Mouse (Mus musculus) kidney, postnatal 0 days (tissue): ENCODE results near the gene Scml4. TPM values are rescaled to one million over a fixed set of nuclear protein-coding genes. Genes with fewer than 3 reads are reported as not detected.
A peak's percentile ranks its signal among the peaks of the same experiment; 100 is the strongest.

ENCODE experiments used
- ATAC-seq: fragments of 200-750 bp; cut with Nextera tagmentation; replicated peaks from 2 replicates; pipeline ENCODE4 v1.8.0; 2017; ENCODE audit warnings: low read depth, moderate number of reproducible peaks, moderate TSS enrichment, moderate library complexity; ENCODE audit not compliant: low FRiP score
- DNase-seq: peaks from one replicate; pipeline ENCODE4 v3.0.0-alpha.2; 2016; ENCODE audit warnings: low spot score
- H3K27ac ChIP-seq: fragments of 300-500 bp; sonication (generic); 2 replicates; pipeline ENCODE4 v1.5.1; 2014; ENCODE audit warnings: mild to moderate bottlenecking
- H3K27me3 ChIP-seq: fragments of 300-500 bp; sonication (generic); 2 replicates; pipeline ENCODE4 v1.6.1; 2014; ENCODE audit warnings: low read length, mixed read lengths; ENCODE audit not compliant: insufficient read depth
- H3K36me3 ChIP-seq: fragments of 300-500 bp; sonication (generic); 2 replicates; pipeline ENCODE4 v1.6.1; 2014; ENCODE audit warnings: low read length, mixed read lengths; ENCODE audit not compliant: insufficient read depth
- H3K4me1 ChIP-seq: fragments of 300-500 bp; sonication (generic); replicated peaks from 2 replicates; pipeline ENCODE4 v1.6.1; 2014; ENCODE audit warnings: antibody characterized with exemption, low read length, mixed read lengths; ENCODE audit not compliant: insufficient read depth
- H3K4me2 ChIP-seq: fragments of 300-500 bp; sonication (generic); 2 replicates; pipeline ENCODE4 v1.6.1; 2014; ENCODE audit warnings: mild to moderate bottlenecking, low read length, moderate library complexity, mixed read lengths
- H3K4me3 ChIP-seq: fragments of 300-500 bp; sonication (generic); replicated peaks from 2 replicates; pipeline ENCODE4 v1.5.1; 2014; ENCODE audit warnings: low read depth, low read length
- H3K9ac ChIP-seq: fragments of 300-500 bp; sonication (generic); 2 replicates; pipeline ENCODE4 v1.6.1; 2014; ENCODE audit warnings: low read depth, low read length
- H3K9me3 ChIP-seq: fragments of 300-500 bp; sonication (generic); replicated peaks from 2 replicates; pipeline ENCODE4 v1.6.1; 2016; ENCODE audit warnings: low read length, inconsistent platforms, mixed read lengths
- CTCF ChIP-seq: IDR thresholded peaks from 2 replicates; pipeline ENCODE4 v1.5.1; 2016; ENCODE audit warnings: antibody characterized with exemption, low read depth, mild to moderate bottlenecking, moderate library complexity
- WGBS: fragments of 180-500 bp; shearing (Covaris S2); extraction: QIAGEN DNeasy Blood & Tissue Kit; methylation state at CpG from one replicate; pipeline ENCODE4 v1.1.7; 2014; 5-methylcytosine and 5-hydroxymethylcytosine counted together
- polyA plus RNA-seq: library from polyadenylated mRNA; unstranded; fragments of >200 nt; fragmentation: Nextera tagmentation; extraction: Ambion mirVana; gene quantifications from 2 replicates; pipeline ENCODE4 v1.2.1, GENCODE M21; 2015

The Scml4 gene
- polyA plus RNA-seq, 1 experiment from 2014 or later: 2.0 TPM

DNA sequence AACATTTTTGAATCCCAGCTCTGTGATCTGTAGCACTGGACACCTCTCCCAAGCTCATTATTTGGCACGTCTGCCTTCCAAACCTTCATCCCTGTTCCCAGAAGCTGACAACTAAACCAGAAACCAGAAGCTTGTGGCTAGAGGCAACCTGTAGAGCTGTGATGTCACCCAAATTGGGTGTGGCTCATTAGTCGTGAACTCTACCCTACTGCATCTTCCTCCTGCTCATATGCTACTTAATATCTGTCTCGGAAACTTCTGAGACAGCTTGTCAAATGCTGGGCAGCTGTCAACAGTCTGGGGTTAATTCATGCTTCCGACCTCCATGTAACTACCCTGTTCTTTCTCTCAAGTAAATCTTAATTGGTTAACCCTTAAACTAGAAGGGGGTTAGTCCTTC is 32.8 kb downstream of the Scml4 start:
- no peak for TF ChIP-seq CTCF
- WGBS: 67% methylated on average over 4 of the region's 4 CpGs
- Histone ChIP-seq H3K9me3 (no peaks in the 10 kb centered on the region), H3K27me3 (no peaks in the 10 kb centered on the region), H3K36me3 (no peaks in the 10 kb centered on the region), H3K27ac (no peak overlapping the region), H3K4me1 (no peaks in the 10 kb centered on the region), H3K4me3 (no peak overlapping the region), H3K4me2 (no peak overlapping the region), H3K9ac (no peak overlapping the region)
- DNase-seq (no peak), ATAC-seq (no peak)

DNA sequence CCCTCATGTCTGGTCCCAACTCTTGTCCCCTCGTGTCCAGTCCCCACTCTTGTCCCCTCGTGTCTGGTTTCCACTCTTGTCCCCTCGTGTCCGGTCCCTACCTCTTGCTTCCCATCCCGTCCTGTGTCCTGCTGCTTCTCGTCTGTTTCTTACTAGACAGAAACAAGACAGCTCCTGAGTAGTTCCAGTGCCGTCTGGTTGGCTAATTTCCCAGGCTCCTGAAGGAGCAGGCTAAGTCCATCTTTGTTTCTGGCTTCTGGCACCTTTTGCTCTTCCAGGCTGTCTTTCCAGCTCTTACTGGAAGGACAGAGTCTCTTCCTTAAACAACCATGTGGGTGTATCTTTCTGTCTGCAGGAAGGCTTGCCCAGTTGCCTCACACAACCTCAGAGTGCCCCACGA is 33.7 kb downstream of the Scml4 start:
- H3K36me3 ChIP-seq: no peaks in the 10 kb centered on the region
- H3K27me3 ChIP-seq: no peaks in the 10 kb centered on the region
- no peak overlapping the region for H3K4me3 ChIP-seq
- H3K4me2 ChIP-seq: no peak overlapping the region
- whole genome bisulfite sequencing: 72% methylated on average over 8 of the region's 8 CpGs
- TF ChIP-seq CTCF: no peak
- no peak overlapping the region for H3K27ac ChIP-seq
- H3K9ac ChIP-seq: no peak overlapping the region
- no peaks in the 10 kb centered on the region for H3K9me3 ChIP-seq
- H3K4me1 ChIP-seq: no peaks in the 10 kb centered on the region
- ATAC-seq: no peak
- DNase-seq: no peak

DNA sequence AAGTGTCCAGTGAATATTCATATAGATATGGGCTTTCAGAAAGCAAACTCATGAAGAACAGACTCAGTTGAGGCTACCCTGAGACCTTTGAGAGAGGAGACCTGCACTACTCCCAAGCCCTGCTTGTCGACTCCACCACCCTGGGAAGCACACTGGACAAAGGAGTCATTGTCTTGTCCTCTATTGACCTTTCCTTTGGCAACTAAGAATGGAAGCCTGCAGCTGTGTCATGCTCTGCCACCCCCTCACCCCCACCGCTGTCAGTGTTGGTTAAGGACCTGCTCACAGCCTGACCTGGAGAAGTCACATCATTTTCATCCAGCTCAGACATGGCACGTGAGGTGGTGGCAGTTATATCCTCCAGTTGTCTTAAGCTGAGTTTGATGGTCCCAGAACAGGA is 34.1 kb downstream of the Scml4 start:
- Histone ChIP-seq H3K36me3 (no peaks in the 10 kb centered on the region), H3K9ac (no peak overlapping the region), H3K27ac (no peak overlapping the region), H3K9me3 (no peaks in the 10 kb centered on the region), H3K4me1 (no peaks in the 10 kb centered on the region), H3K4me2 (no peak overlapping the region), H3K27me3 (no peaks in the 10 kb centered on the region), H3K4me3 (no peak overlapping the region)
- no peak for TF ChIP-seq CTCF
- WGBS: 73% methylated on average over 3 of the region's 3 CpGs
- DNase-seq (no peak), ATAC-seq (no peak)

DNA sequence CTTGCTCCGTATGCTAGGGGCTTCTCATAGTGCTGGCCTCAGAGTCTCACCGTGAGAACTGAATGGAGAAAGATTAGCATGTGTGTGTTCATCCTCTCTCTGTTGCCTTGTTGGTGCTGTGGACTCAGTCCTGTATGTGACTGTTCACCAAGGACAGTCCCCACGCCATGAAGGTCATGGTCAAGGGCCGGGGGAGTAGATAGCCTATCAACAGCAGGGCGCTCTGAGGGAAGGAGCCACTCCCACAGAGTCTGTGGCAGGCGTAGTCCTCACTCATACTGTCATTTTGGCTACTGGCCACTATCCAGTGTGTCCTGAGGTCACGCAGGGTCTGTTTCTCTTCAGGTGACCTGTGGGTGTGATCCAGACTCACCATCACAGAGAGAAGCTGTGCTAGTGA is 34.5 kb downstream of the Scml4 start:
- Histone ChIP-seq H3K9me3 (no peaks in the 10 kb centered on the region), H3K36me3 (no peaks in the 10 kb centered on the region), H3K4me3 (no peak overlapping the region), H3K27ac (no peak overlapping the region), H3K27me3 (no peaks in the 10 kb centered on the region), H3K9ac (no peak overlapping the region), H3K4me1 (no peaks in the 10 kb centered on the region), H3K4me2 (no peak overlapping the region)
- no peak for DNase-seq
- WGBS: 58% methylated on average over 7 of the region's 7 CpGs
- TF ChIP-seq CTCF: no peak
- ATAC-seq: no peak

DNA sequence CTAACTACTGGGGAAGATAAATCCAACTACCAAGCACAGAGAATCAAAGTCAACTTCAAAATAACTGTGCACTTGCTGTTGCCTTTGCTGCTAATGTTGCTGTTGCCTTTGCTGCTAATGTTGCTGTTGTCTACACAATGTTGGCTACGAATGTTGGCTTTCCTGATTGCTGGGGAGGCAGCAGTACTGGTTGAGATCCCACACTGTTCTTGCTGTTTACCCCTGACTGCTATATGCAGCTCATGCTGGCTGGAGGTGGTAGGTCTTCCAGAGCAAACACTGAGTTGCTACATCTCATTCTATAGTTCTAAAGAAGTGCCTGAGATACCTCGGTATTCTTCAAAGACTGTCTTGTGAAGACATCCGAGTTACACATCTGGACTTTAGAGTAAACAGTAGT is 36.5 kb downstream of the Scml4 start:
- no peak overlapping the region for H3K27ac ChIP-seq
- H3K4me1 ChIP-seq: no peaks in the 10 kb centered on the region
- H3K36me3 ChIP-seq: no peaks in the 10 kb centered on the region
- ATAC-seq: no peak
- TF ChIP-seq CTCF: no peak
- H3K4me2 ChIP-seq: no peak overlapping the region
- no peak overlapping the region for H3K4me3 ChIP-seq
- H3K27me3 ChIP-seq: no peaks in the 10 kb centered on the region
- H3K9me3 ChIP-seq: no peaks in the 10 kb centered on the region
- H3K9ac ChIP-seq: no peak overlapping the region
- 79% methylated on average over 3 of the region's 3 CpGs for WGBS
- DNase-seq: no peak

DNA sequence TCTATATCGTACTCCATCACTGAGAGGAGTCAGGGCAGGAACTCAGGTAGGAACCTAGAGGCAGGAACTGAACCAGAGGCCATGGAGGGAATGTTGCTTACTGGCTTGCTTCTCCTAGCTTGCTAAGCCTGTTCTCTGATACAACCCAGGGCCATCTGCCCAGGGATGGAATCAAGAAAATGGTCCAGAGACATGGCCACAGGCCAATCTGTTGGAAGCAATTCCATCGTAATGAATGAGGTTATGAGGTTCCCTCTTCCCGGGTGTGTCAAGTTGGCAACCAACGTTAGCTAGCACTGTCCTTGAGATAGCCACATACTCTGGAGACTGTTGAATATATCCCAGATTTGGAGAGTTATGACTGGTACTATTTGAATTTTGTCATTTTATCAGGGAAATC is 37.0 kb downstream of the Scml4 start:
- DNase-seq (no peak), ATAC-seq (no peak)
- WGBS: 75% methylated on average over 4 of the region's 4 CpGs
- no peaks in the 10 kb centered on the region for H3K27me3 ChIP-seq
- TF ChIP-seq CTCF: no peak
- H3K9me3 ChIP-seq: no peaks in the 10 kb centered on the region
- H3K27ac ChIP-seq: no peak overlapping the region
- no peak overlapping the region for H3K4me3 ChIP-seq
- H3K4me2 ChIP-seq: no peak overlapping the region
- H3K36me3 ChIP-seq: no peaks in the 10 kb centered on the region
- H3K9ac ChIP-seq: no peak overlapping the region
- H3K4me1 ChIP-seq: no peaks in the 10 kb centered on the region

DNA sequence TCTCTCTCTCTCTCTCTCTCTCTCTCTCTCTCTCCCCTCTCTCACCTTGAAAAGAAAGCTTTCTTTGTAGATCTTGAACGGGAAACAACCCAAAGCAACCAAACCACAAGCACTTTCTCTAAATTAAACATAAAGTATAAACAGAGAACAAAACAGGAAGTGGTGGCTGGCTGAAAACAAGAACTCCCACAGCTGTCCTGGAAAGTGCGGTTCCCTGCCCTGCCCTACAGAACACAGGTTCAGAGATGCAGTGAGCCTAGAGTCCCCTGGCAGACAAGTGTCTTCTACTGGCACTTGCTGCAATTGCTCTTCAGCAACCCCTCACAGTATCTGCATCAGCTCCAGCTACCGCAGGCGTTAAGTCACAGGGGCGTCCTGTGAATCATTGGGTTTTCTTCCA is 37.5 kb downstream of the Scml4 start:
- Histone ChIP-seq H3K9ac (no peak overlapping the region), H3K27ac (no peak overlapping the region), H3K4me2 (no peak overlapping the region), H3K4me1 (no peaks in the 10 kb centered on the region), H3K4me3 (no peak overlapping the region), H3K36me3 (no peaks in the 10 kb centered on the region), H3K27me3 (no peaks in the 10 kb centered on the region), H3K9me3 (no peaks in the 10 kb centered on the region)
- 68% methylated on average over 5 of the region's 5 CpGs for WGBS
- no peak for TF ChIP-seq CTCF
- ATAC-seq (no peak), DNase-seq (peak; percentile 22)
